8 mouse cellular contexts compared by ENCODE assay signal in the genomic region with DNA sequence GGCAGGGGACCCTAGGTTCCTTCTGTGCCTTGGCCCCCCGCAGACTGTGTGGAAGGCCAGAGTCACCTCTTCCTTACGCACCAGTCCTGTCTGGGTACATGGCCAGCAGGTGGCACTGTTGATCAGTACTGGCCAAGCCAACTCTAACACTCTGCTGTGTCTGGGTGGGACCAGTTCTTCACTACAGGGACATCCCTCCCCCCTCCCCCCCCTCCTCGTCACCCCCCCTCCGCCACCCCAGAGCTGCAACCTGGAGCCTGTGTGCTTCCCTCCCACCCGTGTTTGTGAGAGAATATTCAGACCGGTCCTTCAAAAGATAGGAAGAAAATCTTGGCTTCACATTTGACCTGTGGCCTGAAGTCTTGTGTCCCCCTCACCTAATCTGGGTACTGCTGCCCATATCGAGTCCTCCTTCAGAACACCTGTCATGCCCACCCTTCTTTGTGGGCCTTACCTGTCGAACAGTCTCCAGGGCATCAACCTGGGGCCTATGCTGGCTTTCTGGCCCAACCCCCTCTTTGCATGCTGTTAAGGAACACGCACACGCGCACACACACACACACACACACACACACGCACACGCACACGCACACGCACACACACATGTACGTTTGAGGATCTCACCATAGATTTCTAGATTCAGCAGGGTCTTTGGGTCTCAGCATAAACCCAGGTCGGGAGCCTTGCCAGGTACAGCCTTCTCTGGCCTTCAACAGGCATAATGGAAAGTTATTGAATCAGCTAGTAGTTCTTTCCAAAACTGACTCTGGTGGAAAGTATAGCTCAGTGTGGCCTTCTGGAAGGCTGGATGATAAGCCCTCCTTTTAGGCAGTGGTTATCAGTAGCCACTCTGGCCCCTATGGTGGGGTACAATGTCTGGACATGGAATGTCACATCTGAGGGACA. TPM values are rescaled to one million over a fixed set of nuclear protein-coding genes. Genes with fewer than 3 reads are reported as not detected.
DNase-seq lines count a peak whose midpoint lies in the region; ATAC-seq and TF ChIP-seq lines count a peak whose summit lies in the region.

No protein-coding gene starts in this region.

- DNase-seq in MN1 (ENCODE audit: low spot score): peak; percentile 89
- peak; percentile 91 for DNase-seq in cerebellum, adult 9-11 months
- DNase-seq in frontal cortex, postnatal 10 days (ENCODE audit: low spot score in 2 of 2): peak; percentile 58 to 84
- DNase-seq in hindbrain, embryonic 11.5 days (ENCODE audit: low spot score): peak; percentile 93
- DNase-seq in layer of hippocampus, adult 9-11 months: peak; percentile 85
- DNase-seq in ovary, postnatal 10 days (ENCODE audit: low spot score): peak; percentile 90
- peak; percentile 87 for DNase-seq in thymus, adult 2 months

- H3K36me3 ChIP-seq in hindbrain, embryonic 11.5 days (ENCODE audit: control insufficient read depth, insufficient read depth, low read length): peaks cover 3% of the 10 kb centered on the region; the same call in 1 of the 2 replicates
- H3K36me3 ChIP-seq in lung, embryonic 16.5 days (ENCODE audit: control insufficient read depth, insufficient read depth, low read length): peaks cover 14% of the 10 kb centered on the region
- H3K36me3 ChIP-seq in thymus, adult 2 months (ENCODE audit: control insufficient read depth, insufficient read depth, low read length): peaks cover 4% of the 10 kb centered on the region

- no peak overlapping the region for H3K9ac ChIP-seq in hindbrain, embryonic 11.5 days (ENCODE audit: low read depth, low read length)
- H3K9ac ChIP-seq in lung, embryonic 16.5 days (ENCODE audit: low read length): no peak overlapping the region

- no peak overlapping the region for H3K4me3 ChIP-seq in hindbrain, embryonic 11.5 days (ENCODE audit: low read depth, low read length)
- no peak overlapping the region for H3K4me3 ChIP-seq in lung, embryonic 16.5 days (ENCODE audit: low read length)
- no peak overlapping the region for H3K4me3 ChIP-seq in thymus, adult 2 months (ENCODE audit: control insufficient read depth, insufficient read depth, low read length)

- H3K27me3 ChIP-seq in hindbrain, embryonic 11.5 days (ENCODE audit: control insufficient read depth, insufficient read depth, low read length): no peaks in the 10 kb centered on the region
- H3K27me3 ChIP-seq in lung, embryonic 16.5 days (ENCODE audit: control insufficient read depth, insufficient read depth, low read depth, low read length): no peaks in the 10 kb centered on the region
- H3K27me3 ChIP-seq in thymus, adult 2 months (ENCODE audit: control insufficient read depth, insufficient read depth, low read length): no peaks in the 10 kb centered on the region

- no peak overlapping the region for H3K4me2 ChIP-seq in hindbrain, embryonic 11.5 days (replicated peaks; ENCODE audit: low read depth, low read length)
- no peak overlapping the region for H3K4me2 ChIP-seq in lung, embryonic 16.5 days (ENCODE audit: low read depth, low read length)

- TF ChIP-seq POLR2A in thymus, adult 2 months (IDR thresholded peaks at IDR 0.05; ENCODE audit: control insufficient read depth, extremely low read depth, insufficient read depth, low read length, poor library complexity): no peak

- no peaks in the 10 kb centered on the region for H3K9me3 ChIP-seq in hindbrain, embryonic 11.5 days (ENCODE audit: control insufficient read depth, low read length)
- no peaks in the 10 kb centered on the region for H3K9me3 ChIP-seq in lung, embryonic 16.5 days (ENCODE audit: control insufficient read depth, low read length)

- ATAC-seq in hindbrain, embryonic 11.5 days (ENCODE audit: low FRiP score): peak; percentile 93
- peak; percentile 91 for ATAC-seq in lung, embryonic 16.5 days (ENCODE audit: low read depth)

- TF ChIP-seq CTCF in thymus, adult 2 months (IDR thresholded peaks at IDR 0.05; ENCODE audit: borderline replicate concordance, control insufficient read depth, extremely low read depth, insufficient read depth, low read length, poor library complexity): peak; percentile 70; the same call in 1 of the 2 replicates

- 64% methylated on average over 15 of the region's 17 CpGs for WGBS in hindbrain, embryonic 11.5 days
- 55% methylated on average over 16 of the region's 17 CpGs for WGBS in lung, embryonic 16.5 days
- WGBS in thymus, adult 2 months: 55% methylated on average over 17 of the region's 17 CpGs

- no peaks in the 10 kb centered on the region for H3K4me1 ChIP-seq in hindbrain, embryonic 11.5 days (replicated peaks; ENCODE audit: control insufficient read depth, insufficient read depth, low read length)
- peaks cover 9% of the 10 kb centered on the region for H3K4me1 ChIP-seq in lung, embryonic 16.5 days (replicated peaks; ENCODE audit: control insufficient read depth, insufficient read depth, low read length)
- H3K4me1 ChIP-seq in thymus, adult 2 months (replicated peaks; ENCODE audit: control insufficient read depth, insufficient read depth, low read length): no peaks in the 10 kb centered on the region

- no peak overlapping the region for H3K27ac ChIP-seq in hindbrain, embryonic 11.5 days (ENCODE audit: low read depth, low read length)
- H3K27ac ChIP-seq in lung, embryonic 16.5 days (ENCODE audit: low read length): no peak overlapping the region
- H3K27ac ChIP-seq in thymus, adult 2 months (ENCODE audit: control insufficient read depth, insufficient read depth, low read length): no peak overlapping the region

RNA-seq across cellular contexts. Expression of gene Creld2, which starts 9.6 kb away (rescaled TPM):
- 85.3 and 89.5 TPM in 2 replicates for polyA plus RNA-seq in hindbrain, embryonic 11.5 days (2014; fragmentation: Nextera tagmentation; extraction: Ambion mirVana)
- 99.5 and 110 TPM in 2 replicates for polyA plus RNA-seq in lung, embryonic 16.5 days (2015; fragmentation: Nextera tagmentation; extraction: Ambion mirVana)
- 38.3 and 45.1 TPM in 2 replicates for polyA plus RNA-seq in thymus, adult 2 months (2012; rRNA removed)

RNA-seq across cellular contexts. Expression of gene Alg12, which starts 9.9 kb away (rescaled TPM):
- polyA plus RNA-seq in hindbrain, embryonic 11.5 days (2014; fragmentation: Nextera tagmentation; extraction: Ambion mirVana): 10.6 and 11.5 TPM in 2 replicates
- polyA plus RNA-seq in lung, embryonic 16.5 days (2015; fragmentation: Nextera tagmentation; extraction: Ambion mirVana): 13.5 and 14.4 TPM in 2 replicates
- 25.1 and 27.1 TPM in 2 replicates for polyA plus RNA-seq in thymus, adult 2 months (2012; rRNA removed)

RNA-seq across cellular contexts. Expression of gene Pim3, which starts 32.9 kb away (rescaled TPM):
- 31.6 and 35.6 TPM in 2 replicates for polyA plus RNA-seq in hindbrain, embryonic 11.5 days (2014; fragmentation: Nextera tagmentation; extraction: Ambion mirVana)
- 64.1 and 68.0 TPM in 2 replicates for polyA plus RNA-seq in lung, embryonic 16.5 days (2015; fragmentation: Nextera tagmentation; extraction: Ambion mirVana)
- 35.8 and 46.3 TPM in 2 replicates for polyA plus RNA-seq in thymus, adult 2 months (2012; rRNA removed)
